Mouse (Mus musculus) olfactory bulb, adult 2 months (tissue): ENCODE data around the gene Frmd8.

Experiments
- CTCF ChIP-seq: fragments of 200-500 bp; IDR thresholded peaks from 2 replicates; pipeline ENCODE4 v1.5.1; 2012; ENCODE audit warnings: low read depth, mild to moderate bottlenecking, low read length, moderate library complexity; ENCODE audit not compliant: insufficient read depth
- POLR2A ChIP-seq: fragments of 200-500 bp; IDR thresholded peaks from 2 replicates; pipeline ENCODE4 v1.6.1; 2012; ENCODE audit warnings: mild to moderate bottlenecking, low read depth, low read length, moderate library complexity; ENCODE audit not compliant: insufficient read depth

GRCm38 (mm10) chr19:5889211-5889610 lies 14.1 kb upstream of the Frmd8 start:
- TF ChIP-seq CTCF (no peak), POLR2A (no peak)
